Mouse (Mus musculus) urinary bladder, postnatal 0 days (tissue): ENCODE data around the gene 0610037L13Rik. TPM values are rescaled to one million over a fixed set of nuclear protein-coding genes. Genes with fewer than 3 reads are reported as not detected.

ENCODE experiments used
- polyA plus RNA-seq: library from polyadenylated mRNA; unstranded; fragments of >200 nt; fragmentation: Nextera tagmentation; extraction: Ambion mirVana; gene quantifications from 2 replicates; pipeline ENCODE4 v1.2.1, GENCODE M21; 2015

0610037L13Rik gene
- 134 and 142 TPM in 2 replicates for polyA plus RNA-seq

DNA sequence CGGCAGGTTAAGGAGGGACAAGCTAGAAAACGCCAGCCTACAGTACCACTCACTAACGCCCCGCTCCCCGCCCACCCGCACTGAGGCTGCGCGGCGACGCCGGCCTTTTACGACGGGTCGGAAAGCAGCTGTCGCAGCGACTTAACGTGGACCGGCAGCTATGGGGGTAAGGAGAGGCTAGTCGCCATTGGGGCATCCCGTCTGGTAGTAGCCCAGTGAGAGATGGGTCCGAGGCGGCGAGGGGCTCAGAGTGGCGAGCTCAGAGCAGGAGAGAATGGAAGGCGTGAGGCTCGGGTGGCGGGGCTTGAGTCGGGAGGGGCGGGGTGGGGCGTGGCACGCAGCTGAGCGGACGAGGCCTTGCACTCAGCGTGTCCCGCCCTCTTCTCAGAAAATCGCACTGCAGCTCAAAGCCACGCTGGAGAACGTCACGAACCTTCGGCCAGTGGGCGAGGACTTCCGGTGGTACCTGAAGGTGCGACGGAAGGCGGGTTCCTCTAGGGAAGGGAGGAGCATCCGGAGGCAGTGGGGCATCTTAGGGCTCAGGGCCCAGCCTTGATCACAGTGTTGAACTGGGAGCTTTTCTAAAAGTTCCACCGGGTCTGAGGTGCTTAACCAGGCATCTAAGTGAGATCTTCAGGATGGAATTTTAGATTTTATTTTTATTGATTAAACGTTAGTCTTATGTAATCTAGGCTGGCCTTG, at the start of gene 0610037L13Rik:
Gene 0610037L13Rik, plus strand, starts transcription at position 83 of the 702 bp plus-strand sequence.

GRCm38 (mm10) chr4:107879254-107880050, 10.2 kb upstream of the 0610037L13Rik start, which contains the start of gene Magoh:
Magoh (plus strand) TSS chr4:107879755.

GRCm38 (mm10) chr4:107923145-107923802, 33.7 kb downstream of the 0610037L13Rik start, which contains the start of gene Cpt2:
Cpt2 (minus strand) TSS chr4:107923610.

Other genes with a start within 250 kb of the 0610037L13Rik start
- 0.31 and 0.33 TPM in 2 replicates for gene Dmrtb1, start 205.6 kb upstream of the 0610037L13Rik start, polyA plus RNA-seq
- 1.3 and 1.6 TPM in 2 replicates for gene Lrp8, start 87.6 kb upstream of the 0610037L13Rik start, polyA plus RNA-seq
- gene Magoh, start 10.1 kb upstream of the 0610037L13Rik start, polyA plus RNA-seq: 123 and 151 TPM in 2 replicates
- 48.1 and 50.4 TPM in 2 replicates for gene Cpt2, start 33.8 kb downstream of the 0610037L13Rik start, polyA plus RNA-seq
- gene Slc1a7, start 78.5 kb downstream of the 0610037L13Rik start, polyA plus RNA-seq: 0.31 and 0.46 TPM in 2 replicates
- gene Podn, start 206.6 kb downstream of the 0610037L13Rik start, polyA plus RNA-seq: 2.8 and 3.9 TPM in 2 replicates